16 mouse cellular contexts compared by ENCODE assay signal in genomic region chr13:55168255-55168654, GRCm38 (mm10). TPM values are rescaled to one million over a fixed set of nuclear protein-coding genes. Genes with fewer than 3 reads are reported as not detected.
A peak's percentile ranks its signal among the peaks of the same experiment; 100 is the strongest.
DNase-seq lines count a peak whose midpoint lies in the region; ATAC-seq lines count a peak whose summit lies in the region.
"Had no signal": no experiment of that assay in that cellular context is flagged by ENCODE, and none has a peak within 500 bp of the region (broad histone marks: within the 10 kb centered on the region; RNA-seq: fewer than 3 reads in every experiment).

No protein-coding gene starts in this region.

- no peak for DNase-seq in limb, embryonic 10.5 days (ENCODE audit: low spot score)
- no peak for DNase-seq in embryonic facial prominence, embryonic 10.5 days (ENCODE audit: low spot score)
- peak; percentile 62 for DNase-seq in kidney, postnatal 10 days
- DNase-seq in adrenal gland, postnatal 14 days: no peak
- no peak for DNase-seq in right cerebral cortex, postnatal 25 days
- DNase-seq: adrenal gland, postnatal 10 days; forebrain, postnatal 0 days; thymus, postnatal 4 days had no signal

- no peaks in the 10 kb centered on the region for H3K36me3 ChIP-seq in limb, embryonic 12.5 days
- no peaks in the 10 kb centered on the region for H3K36me3 ChIP-seq in limb, embryonic 10.5 days
- no peaks in the 10 kb centered on the region for H3K36me3 ChIP-seq in embryonic facial prominence, embryonic 10.5 days (replicated peaks)
- no peaks in the 10 kb centered on the region for H3K36me3 ChIP-seq in hindbrain, embryonic 15.5 days

- no peaks in the 10 kb centered on the region; the same call in 1 of the 2 replicates for H3K27me3 ChIP-seq in limb, embryonic 12.5 days
- no peaks in the 10 kb centered on the region for H3K27me3 ChIP-seq in limb, embryonic 10.5 days (ENCODE audit: low read depth, poor library complexity, severe bottlenecking)
- 0 out of 2 replicates have a peak, but pooled peaks cover 13% of the 10 kb centered on the region for H3K27me3 ChIP-seq in embryonic facial prominence, embryonic 10.5 days (replicated peaks; ENCODE audit: low read depth, poor library complexity, severe bottlenecking)
- H3K27me3 ChIP-seq in hindbrain, embryonic 15.5 days: no peaks in the 10 kb centered on the region

- H3K4me2 ChIP-seq in limb, embryonic 12.5 days: no peak overlapping the region
- no peak overlapping the region for H3K4me2 ChIP-seq in hindbrain, embryonic 15.5 days

- no peak for ATAC-seq in limb, embryonic 12.5 days (ENCODE audit: insufficient number of reproducible peaks, insufficient read depth, low FRiP score, low TSS enrichment, low read depth)
- ATAC-seq in hindbrain, embryonic 15.5 days (ENCODE audit: low FRiP score, low read depth): no peak
- ATAC-seq in megakaryocyte-erythroid progenitor cell, adult 5-6 weeks (replicated peaks; ENCODE audit: low FRiP score, low TSS enrichment, poor library complexity, severe bottlenecking): no peak
- ATAC-seq: CD4-positive, CD25-positive, alpha-beta regulatory T cell, adult 4 months had no signal

- 0 out of 2 replicates have a peak overlapping the region, but pooled peaks have one; percentile 45 for H3K27ac ChIP-seq in limb, embryonic 12.5 days
- H3K27ac ChIP-seq in limb, embryonic 10.5 days: no peak overlapping the region
- 0 out of 2 replicates have a peak overlapping the region, but pooled peaks have one; percentile 26 for H3K27ac ChIP-seq in embryonic facial prominence, embryonic 10.5 days (replicated peaks)
- H3K27ac ChIP-seq in hindbrain, embryonic 15.5 days (replicated peaks): 0 out of 2 replicates have a peak overlapping the region, but pooled peaks have one; percentile 26
- H3K27ac ChIP-seq: liver, embryonic 14.5 days had no signal

- WGBS in limb, embryonic 12.5 days: 94% methylated on average over 5 of the region's 5 CpGs
- 99% methylated on average over 5 of the region's 5 CpGs for WGBS in limb, embryonic 10.5 days
- WGBS in embryonic facial prominence, embryonic 10.5 days: 98% methylated on average over 5 of the region's 5 CpGs
- WGBS in hindbrain, embryonic 15.5 days: 81% methylated on average over 5 of the region's 5 CpGs

- H3K9me3 ChIP-seq in limb, embryonic 12.5 days: no peaks in the 10 kb centered on the region
- no peaks in the 10 kb centered on the region for H3K9me3 ChIP-seq in limb, embryonic 10.5 days (replicated peaks)
- H3K9me3 ChIP-seq in embryonic facial prominence, embryonic 10.5 days: peaks cover 3% of the 10 kb centered on the region; the same call in 1 of the 2 replicates
- H3K9me3 ChIP-seq in hindbrain, embryonic 15.5 days: no peaks in the 10 kb centered on the region

- peaks cover 21% of the 10 kb centered on the region for H3K4me1 ChIP-seq in limb, embryonic 12.5 days (replicated peaks)
- H3K4me1 ChIP-seq in limb, embryonic 10.5 days: peaks cover 23% of the 10 kb centered on the region
- peaks cover 37% of the 10 kb centered on the region for H3K4me1 ChIP-seq in embryonic facial prominence, embryonic 10.5 days
- H3K4me1 ChIP-seq in hindbrain, embryonic 15.5 days (replicated peaks): peaks cover 21% of the 10 kb centered on the region

- no peak overlapping the region for H3K9ac ChIP-seq in limb, embryonic 12.5 days (replicated peaks)
- H3K9ac ChIP-seq in hindbrain, embryonic 15.5 days: no peak overlapping the region
- H3K9ac ChIP-seq: forebrain, postnatal 0 days; liver, embryonic 14.5 days had no signal

- H3K4me3 ChIP-seq in limb, embryonic 12.5 days (replicated peaks): no peak overlapping the region
- H3K4me3 ChIP-seq in limb, embryonic 10.5 days: no peak overlapping the region
- no peak overlapping the region for H3K4me3 ChIP-seq in embryonic facial prominence, embryonic 10.5 days
- no peak overlapping the region for H3K4me3 ChIP-seq in hindbrain, embryonic 15.5 days
- H3K4me3 ChIP-seq: megakaryocyte, embryonic 14.5 days had no signal

RNA-seq across cellular contexts. Expression of gene Fgfr4, which starts 15.8 kb away (rescaled TPM):
- polyA plus RNA-seq in limb, embryonic 12.5 days (2016; fragmentation: Nextera tagmentation; extraction: Ambion mirVana): 6.1 and 7.4 TPM in 2 replicates
- polyA plus RNA-seq in limb, embryonic 10.5 days (2016; fragmentation: Nextera tagmentation; extraction: Ambion mirVana): 0.73 and 2.1 TPM in 2 replicates
- 0.46 and 0.49 TPM in 2 replicates for polyA plus RNA-seq in embryonic facial prominence, embryonic 10.5 days (2016; fragmentation: Nextera tagmentation; extraction: Ambion mirVana)
- polyA plus RNA-seq in hindbrain, embryonic 15.5 days (2015; fragmentation: Nextera tagmentation; extraction: Ambion mirVana): 1.5 and 1.6 TPM in 2 replicates
- total RNA-seq in adrenal gland, postnatal 14 days (2021): 39.2 and 46.7 TPM in 2 replicates
- not detected in 2 replicates for total RNA-seq in megakaryocyte-erythroid progenitor cell, adult 5-6 weeks (2014; fragmentation: Nextera tagmentation)
- total RNA-seq in megakaryocyte-erythroid progenitor cell, adult 5-6 weeks (2017): not detected in 2 replicates
- polyA plus RNA-seq: CD4-positive, CD25-positive, alpha-beta regulatory T cell, adult 4 months had no signal

RNA-seq across cellular contexts. Expression of gene Gm17617, which starts 34.9 kb away (rescaled TPM):
- not detected in 2 replicates for polyA plus RNA-seq in limb, embryonic 12.5 days (2016; fragmentation: Nextera tagmentation; extraction: Ambion mirVana)
- not detected in 2 replicates for polyA plus RNA-seq in limb, embryonic 10.5 days (2016; fragmentation: Nextera tagmentation; extraction: Ambion mirVana)
- polyA plus RNA-seq in embryonic facial prominence, embryonic 10.5 days (2016; fragmentation: Nextera tagmentation; extraction: Ambion mirVana): not detected in 2 replicates
- not detected in 2 replicates for polyA plus RNA-seq in hindbrain, embryonic 15.5 days (2015; fragmentation: Nextera tagmentation; extraction: Ambion mirVana)
- total RNA-seq in adrenal gland, postnatal 14 days (2021): not detected in 2 replicates
- total RNA-seq in megakaryocyte-erythroid progenitor cell, adult 5-6 weeks (2014; fragmentation: Nextera tagmentation): not detected in 2 replicates
- total RNA-seq in megakaryocyte-erythroid progenitor cell, adult 5-6 weeks (2017): not detected in 2 replicates
- total RNA-seq: adrenal gland, postnatal 10 days; forebrain, postnatal 0 days; heart, postnatal 4 days had no signal
- polyA plus RNA-seq: CD4-positive, CD25-positive, alpha-beta regulatory T cell, adult 4 months; forebrain, postnatal 0 days; gonadal fat pad, adult 2 months; liver, embryonic 14.5 days had no signal

RNA-seq across cellular contexts. Expression of gene Nsd1, which starts 41.3 kb away (rescaled TPM):
- polyA plus RNA-seq in limb, embryonic 12.5 days (2016; fragmentation: Nextera tagmentation; extraction: Ambion mirVana): 81.3 and 91.8 TPM in 2 replicates
- 63.5 and 69.1 TPM in 2 replicates for polyA plus RNA-seq in limb, embryonic 10.5 days (2016; fragmentation: Nextera tagmentation; extraction: Ambion mirVana)
- polyA plus RNA-seq in embryonic facial prominence, embryonic 10.5 days (2016; fragmentation: Nextera tagmentation; extraction: Ambion mirVana): 71.9 and 72.5 TPM in 2 replicates
- polyA plus RNA-seq in hindbrain, embryonic 15.5 days (2015; fragmentation: Nextera tagmentation; extraction: Ambion mirVana): 49.1 and 58.4 TPM in 2 replicates
- 120 and 132 TPM in 2 replicates for total RNA-seq in adrenal gland, postnatal 14 days (2021)
- total RNA-seq in megakaryocyte-erythroid progenitor cell, adult 5-6 weeks (2014; fragmentation: Nextera tagmentation): 99.4 and 139 TPM in 2 replicates
- total RNA-seq in megakaryocyte-erythroid progenitor cell, adult 5-6 weeks (2017): 77.3 and 94.1 TPM in 2 replicates
